Mouse (Mus musculus) E14TG2a.4 (cell line): ENCODE results near the gene Orc4.

Experiments
- CTCF ChIP-seq: conservative IDR thresholded peaks from 2 replicates; pipeline ENCODE4 v1.5.1; 2014; ENCODE audit warnings: low read length
- NANOG ChIP-seq: IDR thresholded peaks from 2 replicates; pipeline ENCODE4 v1.6.1; 2014; ENCODE audit warnings: borderline replicate concordance, low read length, mixed read lengths
- POU5F1 ChIP-seq: IDR thresholded peaks from 2 replicates; pipeline ENCODE4 v1.6.1; 2014; ENCODE audit warnings: low read length, borderline replicate concordance

DNA sequence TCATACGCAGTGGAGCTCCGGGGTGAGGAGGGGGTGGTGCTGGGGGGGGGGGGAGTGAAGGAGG, at the start of gene Orc4:
- no peak for TF ChIP-seq CTCF
- no peak for TF ChIP-seq NANOG
- no peak for TF ChIP-seq POU5F1
